Mouse (Mus musculus): ENCODE results near the gene Cyp2c55.

Cyp2c55 gene

GRCm38 (mm10) chr19:39006715-39007114 is at the start of gene Cyp2c55:
Cyp2c55 (plus strand) TSS chr19:39007019.
- no peak for DNase-seq (ENCODE audit: low read depth, low spot score)

- DNase-seq (ENCODE audit: low read depth, low spot score): no peak
These were observed 36.1 kb upstream of the Cyp2c55 start for GRCm38 (mm10) chr19:38970741-38971140.

- no peak for DNase-seq (ENCODE audit: low read depth, low spot score)
These were observed 34.2 kb upstream of the Cyp2c55 start for GRCm38 (mm10) chr19:38972581-38972980.

GRCm38 (mm10) chr19:38973666-38974065 is 33.2 kb upstream of the Cyp2c55 start:
- DNase-seq (ENCODE audit: low read depth, low spot score): no peak

- DNase-seq (ENCODE audit: low read depth, low spot score): no peak
These were observed 30.6 kb upstream of the Cyp2c55 start for GRCm38 (mm10) chr19:38976269-38976668.

GRCm38 (mm10) chr19:38981966-38982365 is 24.9 kb upstream of the Cyp2c55 start:
- peak; percentile 49 for DNase-seq (ENCODE audit: low read depth, low spot score)

- no peak for DNase-seq (ENCODE audit: low read depth, low spot score)
These were observed 8.6 kb upstream of the Cyp2c55 start for GRCm38 (mm10) chr19:38998248-38998647.

GRCm38 (mm10) chr19:38998676-38999075 is 8.1 kb upstream of the Cyp2c55 start:
- no peak for DNase-seq (ENCODE audit: low read depth, low spot score)

GRCm38 (mm10) chr19:39005132-39005531 is 1.7 kb upstream of the Cyp2c55 start:
- DNase-seq (ENCODE audit: low read depth, low spot score): no peak

- no peak for DNase-seq (ENCODE audit: low read depth, low spot score)
These were observed 51.1 kb downstream of the Cyp2c55 start for GRCm38 (mm10) chr19:39057928-39058327.

GRCm38 (mm10) chr19:39060719-39061118 is 53.9 kb downstream of the Cyp2c55 start, which contains the start of gene Cyp2c65:
Cyp2c65 (plus strand) TSS chr19:39061015.
- no peak for DNase-seq (ENCODE audit: low read depth, low spot score)

Measured in c-Kit-negative CD71-positive TER-119-positive erythroid progenitor cells, embryonic 14.5 days (primary cell).